Mouse (Mus musculus) thymus, postnatal 0 days (tissue): ENCODE data around the gene Morn4. TPM values are rescaled to one million over a fixed set of nuclear protein-coding genes. Genes with fewer than 3 reads are reported as not detected.
A peak's percentile ranks its signal among the peaks of the same experiment; 100 is the strongest.

Experiments
- DNase-seq: peaks from one replicate; pipeline ENCODE4 v3.0.0-alpha.2; 2015; ENCODE audit warnings: low spot score
- polyA plus RNA-seq: library from polyadenylated mRNA; unstranded; fragments of >200 nt; fragmentation: Nextera tagmentation; extraction: Ambion mirVana; gene quantifications from 2 replicates; pipeline ENCODE4 v1.2.1, GENCODE M21; 2015

The Morn4 gene
- polyA plus RNA-seq, 1 experiment from 2014 or later: 2.2 TPM

GRCm38 (mm10) chr19:42045269-42046102 is 40.7 kb downstream of the Morn4 start, which contains the start of gene Hoga1:
Gene Hoga1 (plus strand): TSS chr19:42045610.
- DNase-seq: peak; percentile 87

- DNase-seq: no peak
Observed at GRCm38 (mm10) chr19:42043988-42044387, 42.2 kb downstream of the Morn4 start.

- no peak for DNase-seq
Observed at GRCm38 (mm10) chr19:42038310-42038709, 47.8 kb downstream of the Morn4 start.

- no peak for DNase-seq
Observed at GRCm38 (mm10) chr19:42037167-42037702, 48.9 kb downstream of the Morn4 start.

GRCm38 (mm10) chr19:42036357-42036756 is 49.8 kb downstream of the Morn4 start:
- no peak for DNase-seq

- DNase-seq: peak; percentile 73
Observed at GRCm38 (mm10) chr19:42035456-42036248, 50.5 kb downstream of the Morn4 start, which contains the start of gene Ankrd2. Gene Ankrd2 (plus strand): TSS chr19:42036000.

GRCm38 (mm10) chr19:42034881-42035455 is 51.2 kb downstream of the Morn4 start:
- no peak for DNase-seq

- no peak for DNase-seq
Observed at GRCm38 (mm10) chr19:42034146-42034775, 51.9 kb downstream of the Morn4 start.

GRCm38 (mm10) chr19:42033611-42034010 is 52.5 kb downstream of the Morn4 start:
- DNase-seq: no peak

- peak; percentile 36 for DNase-seq
Observed at GRCm38 (mm10) chr19:42031112-42031511, 55.0 kb downstream of the Morn4 start.

- DNase-seq: peak; percentile 67
Observed at GRCm38 (mm10) chr19:42026158-42026557, 60.0 kb downstream of the Morn4 start.

Other genes starting within 250 kb of the Morn4 start
- 12.1 and 16.0 TPM in 2 replicates for gene Frat2, start 238.2 kb downstream of the Morn4 start, polyA plus RNA-seq
- gene Rrp12, start 190.2 kb downstream of the Morn4 start, polyA plus RNA-seq: 11.3 and 12.4 TPM in 2 replicates
- gene Pgam1, start 174.4 kb downstream of the Morn4 start, polyA plus RNA-seq: 251 and 275 TPM in 2 replicates
- gene Exosc1, start 152.9 kb downstream of the Morn4 start, polyA plus RNA-seq: 86.9 and 90.8 TPM in 2 replicates
- 67.3 and 67.8 TPM in 2 replicates for gene Zdhhc16, start 152.9 kb downstream of the Morn4 start, polyA plus RNA-seq
- 28.0 and 31.2 TPM in 2 replicates for gene Mms19, start 105.2 kb downstream of the Morn4 start, polyA plus RNA-seq
- 15.4 and 16.0 TPM in 2 replicates for gene Ubtd1, start 104.6 kb downstream of the Morn4 start, polyA plus RNA-seq
- gene Ankrd2, start 50.4 kb downstream of the Morn4 start, polyA plus RNA-seq: 0.21 TPM in 1 of 2 replicates, not detected in the other
- 0.77 and 1.4 TPM in 2 replicates for gene Hoga1, start 40.7 kb downstream of the Morn4 start, polyA plus RNA-seq
- not detected in 2 replicates for gene 4933411K16Rik, start 34.1 kb downstream of the Morn4 start, polyA plus RNA-seq
- gene Pi4k2a, start 4.1 kb upstream of the Morn4 start, polyA plus RNA-seq: 20.1 and 23.3 TPM in 2 replicates
- gene Avpi1, start 42.7 kb upstream of the Morn4 start, polyA plus RNA-seq: 20.6 and 21.3 TPM in 2 replicates
- 3.4 and 5.3 TPM in 2 replicates for gene Marveld1, start 61.0 kb upstream of the Morn4 start, polyA plus RNA-seq
- 26.7 and 31.4 TPM in 2 replicates for gene Zfyve27, start 77.6 kb upstream of the Morn4 start, polyA plus RNA-seq
- gene Sfrp5, start 115.9 kb upstream of the Morn4 start, polyA plus RNA-seq: 0.36 and 0.49 TPM in 2 replicates
- gene Golga7b, start 161.2 kb upstream of the Morn4 start, polyA plus RNA-seq: 0.39 and 0.52 TPM in 2 replicates